Mouse (Mus musculus) gastrocnemius, adult 8-10 months (tissue): Measurements from ENCODE around the gene Daam1. TPM values are rescaled to one million over a fixed set of nuclear protein-coding genes. Genes with fewer than 3 reads are reported as not detected.

Experiments used
- DNase-seq, 2 experiments: peaks; one replicate each; pipeline ENCODE4 v3.0.0; 2022; ENCODE audit warnings: low spot score in 2 of 2
- total RNA-seq, 4 experiments: library from RNA; stranded (reverse); gene quantifications; 2 replicates each; pipeline ENCODE4 v1.2.4; 2022

The Daam1 gene
- total RNA-seq, 4 experiments from 2014 or later = 7.7 to 10.4 (median 8.8) TPM

DNA sequence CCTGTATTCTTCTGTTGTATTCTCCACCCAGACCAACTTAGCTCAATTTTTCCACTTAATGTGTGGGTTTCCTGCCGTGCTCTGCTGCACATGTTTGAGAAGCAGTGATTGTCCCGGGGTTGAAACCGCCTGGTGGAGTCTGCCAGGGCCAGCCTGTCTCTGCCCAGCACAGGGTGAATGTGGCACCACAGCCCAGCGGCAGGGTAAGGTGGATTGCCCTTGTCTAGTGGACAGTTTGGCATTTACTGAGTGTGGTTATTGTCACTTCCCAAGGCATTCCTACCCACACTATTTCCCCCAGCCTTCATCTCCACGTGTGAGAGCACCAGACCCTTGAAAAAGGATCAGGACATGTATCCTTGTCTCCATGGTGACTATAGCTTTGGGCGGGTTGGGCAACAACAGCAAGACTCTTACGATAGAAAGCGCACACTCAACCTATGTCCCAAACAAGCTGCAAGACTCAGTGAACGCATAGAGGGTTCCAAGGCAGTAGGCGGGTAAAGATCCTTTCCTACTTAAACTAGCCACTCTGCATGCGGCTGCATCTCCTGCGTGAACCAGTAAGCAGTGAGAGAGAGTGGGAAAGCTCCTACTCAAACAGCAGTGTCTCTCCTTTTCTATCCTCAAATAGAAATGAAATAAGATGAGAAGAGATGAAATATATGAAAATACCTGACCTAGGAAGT is 139.2 kb downstream of the Daam1 start:
- DNase-seq = no peak

DNA sequence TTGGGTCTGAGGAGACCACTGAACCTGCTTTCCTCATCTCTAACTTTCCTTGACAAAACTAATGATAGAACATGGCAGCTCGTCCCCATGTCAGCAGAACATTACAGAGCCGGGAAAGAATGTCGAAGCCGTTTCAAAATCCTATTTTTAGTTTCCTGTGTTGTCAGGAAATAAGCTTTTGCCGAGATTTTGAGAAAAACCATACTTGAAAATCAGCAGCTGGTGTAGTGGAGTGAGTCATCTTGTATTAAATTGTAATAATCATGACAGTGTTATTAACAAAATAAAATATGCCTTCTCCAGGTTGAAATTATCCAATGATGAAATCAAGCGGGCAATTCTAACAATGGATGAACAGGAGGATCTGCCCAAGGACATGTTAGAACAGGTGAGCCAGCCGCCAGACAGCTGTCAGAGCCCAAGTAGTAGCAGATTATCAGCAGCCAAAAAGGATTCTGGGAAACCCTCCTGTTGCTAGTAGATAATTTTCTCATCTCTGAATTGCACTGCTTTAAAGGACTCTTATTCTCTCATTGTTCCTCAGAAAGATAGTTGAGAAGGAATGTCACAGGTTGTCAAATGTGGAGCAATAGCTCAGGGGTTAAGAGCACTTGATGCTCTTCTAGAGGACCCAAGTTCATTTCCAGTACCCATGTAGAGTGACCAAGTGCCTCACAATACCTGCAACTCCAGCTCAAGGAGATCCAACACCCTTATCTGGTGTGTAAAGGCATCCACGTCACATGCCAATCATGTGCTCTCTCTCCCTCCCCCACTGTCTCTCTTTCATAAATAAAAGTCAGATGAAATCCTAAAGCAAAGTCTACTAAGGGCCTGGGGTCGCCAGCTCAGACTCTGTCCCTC is 140.1 kb downstream of the Daam1 start:
- DNase-seq = no peak

DNA sequence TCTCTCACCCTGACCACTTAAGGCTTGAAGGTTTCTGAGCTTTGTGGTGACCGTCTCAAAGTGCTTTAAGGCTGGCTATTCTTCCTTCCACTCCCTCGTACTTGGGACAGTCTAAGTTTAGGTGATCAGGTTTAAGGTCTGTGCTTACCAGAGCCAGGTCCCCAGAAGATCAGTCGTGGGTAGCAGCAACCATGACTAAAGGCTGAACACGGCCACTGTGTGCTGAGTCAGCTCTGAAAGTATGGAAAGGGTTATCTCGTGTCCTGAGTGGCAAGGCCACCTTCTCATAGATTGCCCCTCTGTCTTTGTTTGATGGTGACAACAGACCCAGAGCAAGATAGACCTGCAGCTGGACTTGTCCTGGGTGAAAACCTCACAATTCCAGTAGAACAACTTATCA is 141.2 kb downstream of the Daam1 start:
- no peak for DNase-seq

DNA sequence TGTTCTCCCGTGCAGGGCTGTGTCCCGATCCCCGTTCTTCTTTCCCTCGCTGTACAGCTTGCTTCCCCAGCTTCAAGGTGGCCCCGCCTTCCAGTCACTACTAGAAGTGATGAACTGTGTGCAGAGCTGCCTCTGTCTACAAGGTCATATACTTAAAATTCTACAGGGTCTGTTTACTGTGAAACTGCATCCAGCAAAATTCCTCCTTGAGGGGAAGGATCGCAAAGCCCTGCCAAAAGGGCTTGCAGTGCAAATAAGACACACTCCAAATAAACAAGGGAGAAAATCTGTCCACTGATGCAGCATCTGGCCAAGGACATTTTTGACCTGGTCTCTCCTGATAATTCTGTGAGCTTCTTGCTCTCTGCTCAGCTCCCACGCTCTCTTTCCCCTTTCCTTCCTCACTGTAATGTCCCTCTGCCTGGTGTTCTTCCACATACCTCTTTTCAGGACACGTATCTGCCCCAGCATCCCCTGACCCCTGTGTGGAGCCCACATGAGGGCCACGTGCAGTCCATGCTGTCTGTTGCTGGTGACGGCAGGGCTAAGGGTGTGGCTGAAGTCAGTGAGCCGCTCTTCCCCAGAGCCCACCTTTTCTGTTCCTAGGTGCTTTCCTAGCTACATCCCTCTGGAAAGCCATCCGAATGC is 141.9 kb downstream of the Daam1 start:
- no peak for DNase-seq

DNA sequence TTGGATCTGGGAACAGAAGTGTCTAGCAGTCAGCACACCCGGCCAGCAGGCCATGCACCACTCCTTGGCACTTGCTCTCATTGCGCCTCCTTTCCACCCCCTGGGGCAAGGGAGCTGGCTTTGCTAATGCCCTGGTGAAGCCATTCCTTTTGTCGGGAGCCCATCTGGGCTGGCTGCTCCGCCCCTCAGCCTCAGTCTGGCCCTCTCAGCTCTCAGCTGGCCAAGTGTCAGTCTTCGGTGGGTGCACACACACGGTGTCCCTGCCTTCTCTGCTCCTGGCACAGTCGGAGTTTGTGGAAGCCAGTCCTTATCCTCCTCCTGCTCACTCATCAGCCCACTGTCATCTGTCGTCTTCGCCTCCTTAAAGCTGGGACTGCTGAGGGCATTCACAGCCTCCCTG is 142.7 kb downstream of the Daam1 start:
- DNase-seq = no peak

DNA sequence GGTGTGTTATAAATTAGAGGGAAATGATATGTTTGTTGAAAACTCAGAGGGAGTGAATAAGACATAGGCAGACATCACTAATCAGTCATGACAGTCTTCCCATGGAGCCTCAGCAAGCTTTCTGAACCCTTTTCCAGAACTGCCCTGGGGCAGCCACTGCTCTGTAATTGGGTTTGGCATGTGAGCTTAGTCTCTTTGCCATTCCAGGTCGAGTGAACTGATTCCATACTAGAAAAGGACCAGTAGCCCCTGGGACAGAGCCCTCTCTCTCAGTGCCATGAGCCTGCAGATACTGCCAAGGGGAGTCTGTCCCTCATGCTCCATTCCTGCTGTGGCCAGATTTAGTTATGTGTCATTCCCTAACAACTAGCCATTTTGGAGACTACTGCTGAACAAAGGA is 144.7 kb downstream of the Daam1 start:
- no peak for DNase-seq

DNA sequence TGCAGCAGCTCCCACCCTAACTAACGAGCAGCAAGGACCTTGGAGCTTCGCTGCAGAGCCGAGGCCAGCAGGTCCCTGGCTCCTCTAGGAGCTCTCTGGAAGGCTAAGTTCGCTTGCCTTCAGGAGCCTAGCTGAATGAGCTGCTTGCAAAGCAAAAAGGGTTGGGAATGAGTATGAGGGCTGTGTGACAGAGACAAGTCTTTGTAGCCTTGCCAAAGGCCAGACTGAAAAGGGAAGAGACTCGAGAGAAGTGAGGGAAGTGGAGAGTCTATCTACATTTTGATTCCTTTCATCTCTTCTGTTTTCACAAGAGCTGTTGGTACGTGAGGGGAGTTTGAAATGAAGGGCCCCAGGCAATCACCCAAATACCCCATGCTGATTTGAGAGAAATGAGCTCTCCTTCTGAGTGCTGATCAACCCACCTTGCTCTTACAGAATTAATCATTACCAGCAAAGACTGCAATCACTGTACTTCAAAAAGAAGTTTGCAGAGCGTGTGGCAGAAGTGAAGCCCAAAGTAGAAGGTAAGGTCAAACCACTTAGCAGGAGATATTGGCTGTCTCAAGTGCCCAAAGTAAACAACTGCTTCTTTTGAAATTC is 145.6 kb downstream of the Daam1 start:
- DNase-seq = no peak

DNA sequence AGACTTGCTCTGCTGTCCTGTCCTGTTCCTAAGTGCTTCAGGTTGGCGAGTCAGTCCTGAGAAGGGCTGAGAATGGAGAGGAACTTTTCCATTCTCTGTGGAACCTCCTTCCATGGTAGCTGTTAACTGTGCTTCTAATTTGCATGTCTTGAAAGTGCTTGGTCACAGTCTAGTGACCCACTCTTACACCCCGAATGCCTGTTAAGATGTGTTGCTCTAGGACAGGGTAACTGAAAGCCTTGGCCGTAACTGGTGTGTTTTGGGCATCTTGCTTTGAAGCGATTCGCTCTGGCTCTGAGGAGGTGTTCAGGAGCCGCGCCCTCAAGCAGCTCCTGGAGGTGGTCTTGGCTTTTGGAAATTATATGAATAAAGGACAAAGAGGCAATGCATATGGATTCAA is 146.5 kb downstream of the Daam1 start:
- DNase-seq = no peak

DNA sequence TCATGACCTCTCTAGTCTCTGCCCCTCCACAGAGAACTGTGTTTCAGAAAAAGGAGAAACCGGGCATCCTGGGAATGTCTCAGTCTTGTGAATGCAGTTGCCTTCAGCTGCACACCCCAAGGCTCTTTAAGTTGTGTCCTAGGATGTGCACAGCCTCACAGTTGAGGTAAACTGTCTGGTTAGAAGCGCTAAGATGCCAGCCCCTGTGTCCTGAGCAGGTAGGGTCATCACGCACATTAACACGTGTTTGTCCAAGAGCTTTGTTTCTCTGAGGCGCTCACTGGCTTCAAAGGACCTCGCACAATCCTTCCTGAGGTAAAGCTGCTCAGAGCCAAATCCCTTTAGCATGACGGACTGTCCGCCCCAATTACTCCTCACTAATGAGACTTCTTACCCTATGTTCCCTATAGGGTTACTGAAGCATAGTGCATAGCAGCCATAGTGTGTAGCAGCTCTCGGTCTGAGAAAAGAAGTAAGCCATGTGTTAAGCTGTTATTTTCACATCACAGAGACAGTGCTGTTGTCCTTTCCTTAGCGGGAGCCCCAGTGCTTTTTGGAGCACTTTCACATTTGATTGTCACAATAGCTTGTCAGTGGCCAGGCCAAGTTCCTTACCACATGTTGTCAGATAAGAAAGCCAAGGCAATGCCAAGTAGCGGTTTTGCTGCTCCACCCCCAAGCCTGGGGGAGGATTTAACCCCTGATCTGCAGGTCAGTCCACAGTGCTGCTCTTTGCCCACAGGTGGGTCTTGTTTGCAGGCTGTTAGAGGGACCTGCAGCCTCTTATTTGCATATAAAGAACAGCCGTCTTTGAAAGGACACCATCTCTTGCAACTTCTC is 147.9 kb downstream of the Daam1 start:
- DNase-seq = no peak

DNA sequence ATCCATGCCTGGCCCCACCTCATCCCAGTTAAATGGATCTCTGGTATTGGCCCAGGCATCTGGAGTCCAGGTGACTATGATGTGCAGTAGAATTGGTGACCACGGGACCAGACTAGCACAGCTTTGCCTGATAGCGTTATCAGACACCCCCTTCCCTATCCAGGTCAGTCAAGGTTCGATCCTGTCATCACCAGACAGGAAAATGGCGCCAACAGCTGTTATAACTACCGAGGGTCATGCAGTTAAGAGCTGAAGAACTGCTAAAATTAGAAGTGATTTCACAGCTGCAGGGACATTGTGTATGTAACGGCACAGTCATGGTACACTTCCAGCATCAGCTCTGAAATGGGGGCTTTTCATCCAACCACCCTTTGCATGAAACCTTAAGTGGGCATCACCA is 149.3 kb downstream of the Daam1 start:
- DNase-seq = no peak

DNA sequence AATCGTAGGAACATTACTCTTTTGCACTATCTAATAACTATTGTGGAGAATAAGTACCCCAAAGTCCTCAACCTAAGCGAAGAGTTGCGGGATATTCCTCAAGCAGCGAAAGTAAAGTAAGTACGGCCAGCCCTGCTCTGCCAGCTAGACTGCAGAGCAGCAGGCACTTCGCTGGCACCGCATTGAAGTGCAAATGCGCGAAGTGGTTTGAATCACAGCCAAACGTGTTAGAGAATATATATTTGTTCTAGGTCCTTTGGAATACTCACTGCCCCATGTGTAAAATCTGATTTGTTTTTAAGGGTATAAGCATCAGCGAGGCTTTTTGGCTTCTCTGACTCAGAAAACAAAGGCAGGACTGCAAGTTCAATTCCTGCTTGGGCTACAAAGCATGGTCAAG is 149.9 kb downstream of the Daam1 start:
- no peak for DNase-seq

DNA sequence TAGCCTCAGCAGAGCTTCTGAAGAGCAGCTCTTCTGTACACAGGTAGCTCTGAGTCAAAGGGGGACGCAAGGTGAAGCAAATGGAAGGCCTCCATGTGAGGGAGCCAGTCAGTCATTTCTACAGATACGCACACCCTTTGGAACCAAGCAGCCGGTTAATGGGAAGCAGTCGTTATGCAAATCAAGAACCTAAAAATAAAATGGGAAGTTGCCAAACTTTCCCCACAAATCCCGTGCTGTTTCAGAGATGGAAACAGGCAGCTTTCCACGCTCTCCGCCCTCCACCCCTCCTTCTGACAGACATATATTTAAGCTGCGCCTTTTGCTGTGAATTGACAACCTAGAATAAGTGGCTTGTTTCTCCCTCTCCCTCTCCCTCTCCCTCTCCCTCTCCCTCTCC is 150.4 kb downstream of the Daam1 start:
- no peak for DNase-seq

DNA sequence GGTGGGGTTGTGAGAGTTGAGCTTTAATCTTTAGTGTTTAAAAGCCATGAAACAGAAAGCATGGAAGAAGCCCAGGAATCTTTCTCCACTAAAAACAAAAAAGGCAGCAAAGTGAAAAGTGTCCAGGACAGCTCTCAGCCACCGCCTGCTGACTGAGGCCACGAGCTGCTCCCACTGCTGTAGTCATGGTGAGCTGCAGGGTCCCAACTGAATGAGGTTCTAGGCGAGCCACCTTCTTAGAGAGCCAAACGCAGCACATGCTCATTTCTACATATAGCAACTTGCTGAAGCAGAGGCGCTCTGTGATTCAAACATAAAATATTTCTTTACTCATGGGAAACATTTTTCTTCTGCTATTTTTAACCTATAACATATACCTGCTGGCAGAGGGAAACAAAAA is 150.9 kb downstream of the Daam1 start:
- no peak for DNase-seq

DNA sequence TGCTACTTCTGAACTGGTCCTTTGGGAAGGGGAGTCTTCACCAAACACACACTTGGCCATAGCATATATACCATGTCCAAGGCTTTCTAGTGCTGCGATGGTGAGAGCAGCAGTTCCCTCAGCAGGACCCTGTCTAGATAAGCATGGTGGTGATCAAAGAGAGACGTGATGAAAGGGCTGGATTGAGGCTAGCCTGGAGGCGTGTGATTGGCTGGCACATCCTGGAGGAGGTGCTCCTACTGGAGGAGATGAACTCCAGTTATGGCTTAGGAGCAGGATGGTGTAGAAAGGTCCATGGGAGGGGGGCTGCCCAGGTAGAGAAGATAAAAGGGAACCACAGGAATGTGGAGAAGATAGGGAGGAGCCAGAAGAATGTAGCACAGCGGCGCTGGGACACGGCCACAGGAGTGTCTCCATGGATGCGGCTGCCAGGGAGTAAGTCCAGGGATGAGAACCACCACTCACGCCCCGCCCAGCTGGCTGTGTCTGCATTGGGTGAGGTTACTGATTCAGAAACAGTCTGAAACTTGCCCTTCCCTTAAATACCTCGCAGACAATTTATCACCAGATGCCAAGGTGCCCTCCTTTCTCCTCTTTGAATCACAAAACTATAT is 152.3 kb downstream of the Daam1 start:
- DNase-seq = peak in 1 of 2 experiments; percentile 49

DNA sequence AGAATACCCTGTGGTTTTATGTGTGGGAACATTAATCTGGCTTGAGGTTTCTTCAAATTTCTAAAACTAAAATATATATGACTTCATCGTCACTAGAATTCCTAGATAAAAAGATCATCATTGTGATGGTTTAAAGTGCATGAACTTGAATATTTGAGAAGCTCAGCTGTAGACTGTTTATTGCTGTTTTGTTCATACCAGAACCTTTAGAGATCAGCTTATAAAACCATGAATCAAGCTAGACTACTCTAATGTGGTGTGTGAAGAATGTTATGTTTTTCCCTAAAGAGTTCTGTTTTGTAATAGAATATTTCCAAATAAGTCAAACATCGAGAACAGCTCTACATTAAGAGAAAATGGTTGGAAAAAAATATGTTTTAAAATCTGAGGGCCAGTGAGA is 156.3 kb downstream of the Daam1 start:
- no peak for DNase-seq

DNA sequence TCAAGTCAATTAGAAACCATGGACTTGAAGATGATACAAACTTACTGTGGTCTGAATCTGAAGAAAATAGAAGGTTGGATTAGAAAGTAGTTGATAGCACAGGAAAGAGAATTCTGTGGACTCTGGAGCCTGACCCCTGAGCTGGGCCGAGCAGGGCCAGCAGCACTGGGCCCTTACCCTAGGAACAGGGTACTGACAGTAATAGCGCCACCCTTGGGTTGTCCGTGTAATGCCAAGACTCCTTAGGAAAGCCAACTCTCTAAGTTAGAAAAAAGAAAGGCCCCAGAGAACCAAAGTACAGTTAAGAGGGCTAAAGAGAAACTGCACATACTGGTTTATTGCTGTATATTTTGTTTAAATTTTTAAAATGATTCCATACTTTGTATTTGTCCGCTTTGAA is 157.0 kb downstream of the Daam1 start:
- DNase-seq = no peak

DNA sequence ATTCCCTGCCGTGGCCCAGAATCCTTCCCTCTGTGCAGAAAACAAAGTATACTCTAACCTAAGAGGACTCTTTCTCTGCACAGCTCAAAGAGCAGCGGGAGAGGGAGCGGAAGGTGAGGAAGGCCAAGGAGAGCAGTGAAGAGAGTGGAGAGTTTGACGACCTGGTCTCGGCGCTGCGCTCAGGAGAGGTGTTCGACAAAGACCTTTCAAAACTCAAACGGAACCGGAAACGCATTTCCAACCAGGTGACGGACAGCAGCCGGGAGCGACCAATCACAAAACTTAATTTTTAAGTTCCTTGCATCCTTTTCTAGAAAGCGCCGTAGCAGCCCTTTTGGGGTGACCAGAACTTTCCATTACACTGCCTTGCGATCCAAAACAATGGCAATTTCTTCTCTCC is 158.7 kb downstream of the Daam1 start:
- no peak for DNase-seq

DNA sequence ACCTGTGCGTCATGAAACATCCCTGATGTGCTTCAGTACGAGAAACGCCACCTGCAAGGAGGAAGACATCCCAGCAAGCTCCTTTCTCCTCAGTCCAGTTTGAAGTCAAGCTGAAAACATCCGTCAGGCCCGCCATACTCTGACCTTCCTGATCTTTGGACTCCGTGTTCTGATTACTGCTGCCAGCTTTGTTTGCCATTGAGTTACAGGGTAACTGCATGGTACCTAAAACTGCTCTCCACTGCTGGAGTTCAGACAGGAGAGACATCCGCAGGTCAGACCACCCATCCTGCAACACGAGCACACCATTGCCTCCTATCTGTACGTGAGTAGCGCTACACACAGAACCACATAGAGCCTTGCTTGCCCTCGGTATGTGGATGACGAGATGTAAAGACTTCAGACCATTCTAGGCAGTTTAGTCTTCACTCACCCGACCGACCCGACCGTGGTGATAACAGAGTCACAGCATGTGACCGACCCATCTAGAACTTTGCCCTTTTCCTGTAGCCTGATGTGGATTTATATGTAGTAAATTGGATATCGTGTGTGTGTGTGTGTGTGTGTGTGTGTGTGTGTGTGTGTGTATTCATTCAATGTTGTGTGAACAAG is 161.8 kb downstream of the Daam1 start:
- DNase-seq = no peak

DNA sequence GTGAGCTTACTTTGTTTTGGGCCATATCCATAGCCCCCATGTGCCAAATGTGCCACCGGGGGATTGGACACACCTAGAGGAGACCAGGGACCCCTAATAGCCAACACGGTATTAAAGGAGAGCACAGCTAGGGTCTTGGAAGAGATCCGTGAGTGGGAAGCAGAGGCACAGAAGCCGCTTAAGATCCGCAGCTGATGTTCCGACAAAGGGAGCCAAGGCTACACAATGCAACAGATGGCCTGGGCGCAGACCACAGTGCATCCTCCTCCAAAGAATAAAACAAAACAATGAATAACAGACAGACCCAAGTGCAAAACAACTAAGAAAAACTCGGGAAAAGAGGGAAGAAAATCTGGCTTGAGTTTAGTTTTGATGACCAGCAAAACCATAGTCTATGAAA is 165.0 kb downstream of the Daam1 start:
- no peak for DNase-seq

DNA sequence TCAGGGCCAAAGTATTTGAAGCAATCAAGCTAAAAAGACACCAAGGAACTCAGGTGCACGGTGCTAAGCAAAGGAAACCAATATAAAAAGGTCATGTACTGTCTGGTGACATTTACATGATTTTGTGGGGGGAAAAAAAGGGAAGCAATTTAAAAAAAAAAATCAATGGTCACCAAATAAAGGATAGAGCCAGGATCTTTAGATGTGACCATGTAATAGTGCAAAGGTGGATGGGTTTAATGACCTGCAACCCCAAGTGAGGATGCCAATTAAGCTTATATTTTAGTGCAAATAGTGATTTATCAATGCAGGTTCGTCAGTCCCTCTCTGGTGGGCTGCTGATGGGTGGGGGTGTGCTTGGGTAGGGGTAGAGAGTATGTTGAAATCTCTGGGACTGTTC is 166.0 kb downstream of the Daam1 start:
- no peak for DNase-seq
